Mouse (Mus musculus): ENCODE data around the gene Vcl. TPM values are rescaled to one million over a fixed set of nuclear protein-coding genes. Genes with fewer than 3 reads are reported as not detected.

Vcl gene
- polyA plus RNA-seq, 1 experiment from 2014 or later: 34.6 TPM

- Histone ChIP-seq H3K4me2 (replicated peaks; ENCODE audit: low read depth, low read length) (no peak overlapping the region), H3K4me3 (ENCODE audit: low read depth, low read length) (no peak overlapping the region), H3K36me3 (ENCODE audit: control insufficient read depth, insufficient read depth, low read length) (no peaks in the 10 kb centered on the region), H3K27me3 (ENCODE audit: control insufficient read depth, insufficient read depth, low read length) (no peaks in the 10 kb centered on the region), H3K27ac (ENCODE audit: low read depth, low read length) (no peak overlapping the region), H3K4me1 (replicated peaks; ENCODE audit: control insufficient read depth, insufficient read depth, low read length) (no peaks in the 10 kb centered on the region), H3K9ac (ENCODE audit: low read depth, low read length) (no peak overlapping the region), H3K9me3 (ENCODE audit: control insufficient read depth, low read length) (no peaks in the 10 kb centered on the region)
- no peak for DNase-seq (ENCODE audit: low spot score)
- no peak for ATAC-seq (ENCODE audit: low FRiP score)
- 69% methylated on average over 2 of the region's 2 CpGs for WGBS
Observed at GRCm38 (mm10) chr14:20964285-20964684, 35.1 kb downstream of the Vcl start.

GRCm38 (mm10) chr14:20966959-20967670, 37.9 kb downstream of the Vcl start:
- H3K27me3 ChIP-seq (ENCODE audit: control insufficient read depth, insufficient read depth, low read length): no peaks in the 10 kb centered on the region
- WGBS: 78% methylated on average over 3 of the region's 3 CpGs
- H3K4me1 ChIP-seq (replicated peaks; ENCODE audit: control insufficient read depth, insufficient read depth, low read length): no peaks in the 10 kb centered on the region
- H3K36me3 ChIP-seq (ENCODE audit: control insufficient read depth, insufficient read depth, low read length): no peaks in the 10 kb centered on the region
- H3K9me3 ChIP-seq (ENCODE audit: control insufficient read depth, low read length): no peaks in the 10 kb centered on the region
- H3K9ac ChIP-seq (ENCODE audit: low read depth, low read length): no peak overlapping the region
- H3K4me3 ChIP-seq (ENCODE audit: low read depth, low read length): no peak overlapping the region
- no peak overlapping the region for H3K4me2 ChIP-seq (replicated peaks; ENCODE audit: low read depth, low read length)
- DNase-seq (ENCODE audit: low spot score) (no peak), ATAC-seq (ENCODE audit: low FRiP score) (peak; percentile 88)
- H3K27ac ChIP-seq (ENCODE audit: low read depth, low read length): peak overlapping the region; percentile 67

DNA sequence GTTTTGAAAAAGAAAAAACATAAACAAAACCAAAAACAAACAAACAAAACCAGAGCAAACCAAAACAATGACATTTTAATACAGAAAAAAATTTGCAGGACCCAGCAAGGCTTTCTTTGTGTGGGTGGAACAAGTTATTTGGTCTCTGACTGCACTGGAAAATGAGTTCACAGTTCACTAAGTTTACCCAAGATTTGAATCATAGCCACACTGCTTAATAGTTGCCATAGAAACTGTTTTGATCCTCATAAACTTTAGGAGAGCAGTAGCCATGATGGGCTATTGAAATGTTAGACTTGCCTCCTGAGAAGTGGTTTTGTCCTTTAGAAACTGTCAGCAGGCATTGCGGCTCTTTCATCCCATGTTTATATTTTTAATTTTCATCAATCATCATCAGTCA, 39.9 kb downstream of the Vcl start:
- no peak overlapping the region for H3K9ac ChIP-seq (ENCODE audit: low read depth, low read length)

DNA sequence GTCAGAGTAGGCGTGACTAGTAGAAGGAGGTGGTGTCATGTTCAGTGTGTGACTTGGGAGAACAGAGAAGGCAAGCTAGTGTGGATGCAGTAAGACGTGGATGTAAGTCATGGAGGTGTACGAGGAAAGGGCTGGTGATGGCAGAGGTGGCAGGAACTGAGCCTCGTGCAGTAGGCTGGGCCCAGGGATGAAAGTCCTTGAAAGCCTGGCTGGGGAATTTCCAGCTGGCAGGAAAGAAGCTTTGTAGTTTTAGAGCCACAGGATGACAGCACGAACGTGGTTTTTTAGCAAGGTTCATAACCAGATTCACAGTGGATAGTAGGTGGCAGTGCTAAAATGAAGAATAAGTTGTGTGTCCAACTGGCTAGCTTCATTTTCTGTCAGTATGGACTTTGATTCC, 41.2 kb downstream of the Vcl start:
- ATAC-seq (ENCODE audit: low FRiP score) (no peak), DNase-seq (ENCODE audit: low spot score) (no peak)
- H3K4me3 ChIP-seq (ENCODE audit: low read depth, low read length): no peak overlapping the region
- no peak overlapping the region for H3K9ac ChIP-seq (ENCODE audit: low read depth, low read length)
- WGBS: 61% methylated on average over 6 of the region's 6 CpGs
- H3K4me2 ChIP-seq (replicated peaks; ENCODE audit: low read depth, low read length): no peak overlapping the region
- H3K9me3 ChIP-seq (ENCODE audit: control insufficient read depth, low read length): no peaks in the 10 kb centered on the region
- H3K36me3 ChIP-seq (ENCODE audit: control insufficient read depth, insufficient read depth, low read length): no peaks in the 10 kb centered on the region
- H3K4me1 ChIP-seq (replicated peaks; ENCODE audit: control insufficient read depth, insufficient read depth, low read length): no peaks in the 10 kb centered on the region
- H3K27ac ChIP-seq (ENCODE audit: low read depth, low read length): no peak overlapping the region
- H3K27me3 ChIP-seq (ENCODE audit: control insufficient read depth, insufficient read depth, low read length): no peaks in the 10 kb centered on the region

More for the DNA sequence above, 39.9 kb downstream of the Vcl start:
- Histone ChIP-seq H3K27me3 (ENCODE audit: control insufficient read depth, insufficient read depth, low read length) (no peaks in the 10 kb centered on the region), H3K4me3 (ENCODE audit: low read depth, low read length) (no peak overlapping the region), H3K4me1 (replicated peaks; ENCODE audit: control insufficient read depth, insufficient read depth, low read length) (no peaks in the 10 kb centered on the region), H3K27ac (ENCODE audit: low read depth, low read length) (no peak overlapping the region), H3K36me3 (ENCODE audit: control insufficient read depth, insufficient read depth, low read length) (no peaks in the 10 kb centered on the region), H3K9me3 (ENCODE audit: control insufficient read depth, low read length) (no peaks in the 10 kb centered on the region), H3K4me2 (replicated peaks; ENCODE audit: low read depth, low read length) (no peak overlapping the region)
- DNase-seq (ENCODE audit: low spot score) (no peak), ATAC-seq (ENCODE audit: low FRiP score) (no peak)
- WGBS: 61% methylated on average over 1 of the region's 1 CpGs

DNA sequence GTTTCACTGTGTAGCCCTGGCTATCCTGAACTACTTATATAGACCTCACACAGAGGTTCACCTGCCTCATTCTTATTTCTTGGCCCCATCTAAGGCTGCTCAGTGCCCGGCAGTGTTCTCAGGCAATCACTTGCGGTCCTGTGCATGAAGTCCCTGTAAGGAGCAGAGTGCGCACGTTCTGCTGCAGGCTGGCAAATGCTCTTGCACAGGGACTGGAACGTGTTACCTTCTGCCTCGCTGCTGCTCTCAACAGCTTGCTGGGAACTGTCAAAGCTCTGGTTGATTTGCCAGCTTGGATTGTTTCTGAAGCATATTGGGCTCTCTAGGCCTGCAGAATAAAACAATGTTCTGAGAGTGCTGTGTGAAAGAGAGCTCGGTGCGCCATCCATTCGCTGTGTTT, 41.7 kb downstream of the Vcl start:
- Histone ChIP-seq H3K27me3 (ENCODE audit: control insufficient read depth, insufficient read depth, low read length) (no peaks in the 10 kb centered on the region), H3K4me2 (replicated peaks; ENCODE audit: low read depth, low read length) (no peak overlapping the region), H3K9ac (ENCODE audit: low read depth, low read length) (no peak overlapping the region), H3K36me3 (ENCODE audit: control insufficient read depth, insufficient read depth, low read length) (no peaks in the 10 kb centered on the region), H3K4me3 (ENCODE audit: low read depth, low read length) (no peak overlapping the region), H3K9me3 (ENCODE audit: control insufficient read depth, low read length) (no peaks in the 10 kb centered on the region), H3K4me1 (replicated peaks; ENCODE audit: control insufficient read depth, insufficient read depth, low read length) (no peaks in the 10 kb centered on the region), H3K27ac (ENCODE audit: low read depth, low read length) (no peak overlapping the region)
- WGBS: 89% methylated on average over 9 of the region's 9 CpGs
- DNase-seq (ENCODE audit: low spot score): no peak
- ATAC-seq (ENCODE audit: low FRiP score): no peak

DNA sequence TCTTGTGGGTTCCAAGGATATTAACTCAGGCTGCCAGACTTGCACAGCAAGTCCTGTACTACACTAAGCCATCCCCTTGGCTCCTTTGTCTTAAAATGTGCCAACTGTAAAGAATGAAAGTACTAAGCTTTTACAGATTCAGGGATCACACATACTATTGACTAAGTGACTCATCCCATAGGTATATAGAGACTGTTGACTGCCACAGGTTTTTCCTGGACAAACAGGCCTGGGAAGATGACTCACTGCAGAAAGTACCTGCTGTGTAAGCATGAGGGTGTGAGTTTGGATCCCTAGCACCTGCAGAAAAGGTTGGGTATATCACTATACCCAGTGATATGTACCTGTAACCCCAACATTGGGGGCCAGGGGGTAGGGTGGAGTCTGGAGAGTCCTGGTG, 44.6 kb downstream of the Vcl start:
- Histone ChIP-seq H3K36me3 (ENCODE audit: control insufficient read depth, insufficient read depth, low read length) (no peaks in the 10 kb centered on the region), H3K9ac (ENCODE audit: low read depth, low read length) (no peak overlapping the region), H3K4me2 (replicated peaks; ENCODE audit: low read depth, low read length) (no peak overlapping the region), H3K4me3 (ENCODE audit: low read depth, low read length) (no peak overlapping the region), H3K4me1 (replicated peaks; ENCODE audit: control insufficient read depth, insufficient read depth, low read length) (no peaks in the 10 kb centered on the region), H3K27ac (ENCODE audit: low read depth, low read length) (no peak overlapping the region), H3K9me3 (ENCODE audit: control insufficient read depth, low read length) (no peaks in the 10 kb centered on the region), H3K27me3 (ENCODE audit: control insufficient read depth, insufficient read depth, low read length) (no peaks in the 10 kb centered on the region)
- DNase-seq (ENCODE audit: low spot score): no peak
- no peak for ATAC-seq (ENCODE audit: low FRiP score)

DNA sequence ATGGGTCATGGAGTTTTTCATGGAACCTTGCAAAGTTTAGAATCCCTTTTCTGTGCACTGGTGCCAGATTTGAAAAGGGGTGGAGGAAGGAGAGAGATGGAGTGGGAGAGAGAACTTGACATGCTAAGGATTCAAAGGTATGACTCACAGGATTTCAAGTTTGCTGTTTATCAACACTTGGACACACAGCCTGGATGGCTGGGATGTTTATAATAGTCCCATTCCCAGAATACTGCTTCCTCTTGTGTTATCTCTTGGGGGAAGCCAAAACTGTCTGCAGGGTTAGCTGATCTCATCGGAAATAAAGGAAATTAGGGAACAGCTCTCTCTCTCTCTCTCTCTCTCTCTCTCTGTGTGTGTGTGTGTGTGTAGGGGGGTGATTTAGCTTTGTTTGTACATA, 47.5 kb downstream of the Vcl start:
- H3K4me2 ChIP-seq (replicated peaks; ENCODE audit: low read depth, low read length): no peak overlapping the region
- H3K27me3 ChIP-seq (ENCODE audit: control insufficient read depth, insufficient read depth, low read length): no peaks in the 10 kb centered on the region
- no peak for ATAC-seq (ENCODE audit: low FRiP score)
- 86% methylated on average over 1 of the region's 1 CpGs for WGBS
- H3K4me3 ChIP-seq (ENCODE audit: low read depth, low read length): no peak overlapping the region
- H3K36me3 ChIP-seq (ENCODE audit: control insufficient read depth, insufficient read depth, low read length): no peaks in the 10 kb centered on the region
- H3K9ac ChIP-seq (ENCODE audit: low read depth, low read length): no peak overlapping the region
- no peaks in the 10 kb centered on the region for H3K4me1 ChIP-seq (replicated peaks; ENCODE audit: control insufficient read depth, insufficient read depth, low read length)
- no peak overlapping the region for H3K27ac ChIP-seq (ENCODE audit: low read depth, low read length)
- no peak for DNase-seq (ENCODE audit: low spot score)
- H3K9me3 ChIP-seq (ENCODE audit: control insufficient read depth, low read length): no peaks in the 10 kb centered on the region

GRCm38 (mm10) chr14:20977726-20978125, 48.5 kb downstream of the Vcl start:
- no peak for DNase-seq (ENCODE audit: low spot score)
- no peaks in the 10 kb centered on the region for H3K27me3 ChIP-seq (ENCODE audit: control insufficient read depth, insufficient read depth, low read length)
- no peak overlapping the region for H3K4me3 ChIP-seq (ENCODE audit: low read depth, low read length)
- no peak overlapping the region for H3K9ac ChIP-seq (ENCODE audit: low read depth, low read length)
- no peaks in the 10 kb centered on the region for H3K36me3 ChIP-seq (ENCODE audit: control insufficient read depth, insufficient read depth, low read length)
- WGBS: 75% methylated on average over 2 of the region's 2 CpGs
- H3K27ac ChIP-seq (ENCODE audit: low read depth, low read length): no peak overlapping the region
- ATAC-seq (ENCODE audit: low FRiP score): no peak
- no peak overlapping the region for H3K4me2 ChIP-seq (replicated peaks; ENCODE audit: low read depth, low read length)
- no peaks in the 10 kb centered on the region for H3K9me3 ChIP-seq (ENCODE audit: control insufficient read depth, low read length)
- H3K4me1 ChIP-seq (replicated peaks; ENCODE audit: control insufficient read depth, insufficient read depth, low read length): no peaks in the 10 kb centered on the region

DNA sequence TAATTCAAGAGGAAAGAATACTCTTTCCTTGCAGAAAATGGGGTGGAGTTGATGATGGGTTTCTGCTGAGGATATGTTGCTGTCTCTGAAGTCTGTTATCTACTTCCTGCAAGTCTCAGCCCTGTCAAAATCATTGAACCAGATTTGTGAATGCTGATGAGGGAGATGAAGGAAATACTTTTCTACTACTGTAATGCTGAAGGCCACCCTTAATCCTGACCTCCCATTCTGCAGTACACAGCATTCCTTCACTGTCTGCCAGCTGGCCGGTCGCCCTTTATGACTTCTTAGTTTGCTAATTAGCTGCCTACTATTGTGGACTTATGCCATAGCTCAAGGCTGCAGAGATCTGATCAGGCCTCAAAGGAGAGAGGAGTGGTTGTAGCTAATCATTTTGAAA, 54.6 kb downstream of the Vcl start:
- 70% methylated on average over 2 of the region's 2 CpGs for WGBS
- H3K9ac ChIP-seq (ENCODE audit: low read depth, low read length): no peak overlapping the region
- no peak overlapping the region for H3K4me2 ChIP-seq (replicated peaks; ENCODE audit: low read depth, low read length)
- no peaks in the 10 kb centered on the region for H3K4me1 ChIP-seq (replicated peaks; ENCODE audit: control insufficient read depth, insufficient read depth, low read length)
- no peaks in the 10 kb centered on the region for H3K9me3 ChIP-seq (ENCODE audit: control insufficient read depth, low read length)
- no peak for ATAC-seq (ENCODE audit: low FRiP score)
- H3K27ac ChIP-seq (ENCODE audit: low read depth, low read length): no peak overlapping the region
- H3K27me3 ChIP-seq (ENCODE audit: control insufficient read depth, insufficient read depth, low read length): no peaks in the 10 kb centered on the region
- H3K36me3 ChIP-seq (ENCODE audit: control insufficient read depth, insufficient read depth, low read length): no peaks in the 10 kb centered on the region
- DNase-seq (ENCODE audit: low spot score): no peak
- H3K4me3 ChIP-seq (ENCODE audit: low read depth, low read length): no peak overlapping the region

All from hindbrain, embryonic 11.5 days (tissue).